Mouse (Mus musculus) kidney, embryonic 16.5 days (tissue): ENCODE results near the gene Ost4. TPM values are rescaled to one million over a fixed set of nuclear protein-coding genes. Genes with fewer than 3 reads are reported as not detected.

Source experiments
- ATAC-seq: fragments of 200-750 bp; cut with Nextera tagmentation; 2 replicates; pipeline ENCODE4 v1.8.0; 2017; ENCODE audit warnings: moderate TSS enrichment; ENCODE audit not compliant: low FRiP score, low TSS enrichment
- H3K27ac ChIP-seq: fragments of 300-500 bp; sonication (generic); 2 replicates; pipeline ENCODE4 v1.5.1; 2014; ENCODE audit warnings: low read length
- H3K27me3 ChIP-seq: fragments of 300-500 bp; sonication (generic); 2 replicates; pipeline ENCODE4 v1.6.1; 2014; ENCODE audit warnings: low read length, control low read depth, mixed read lengths; ENCODE audit not compliant: insufficient read depth
- H3K36me3 ChIP-seq: fragments of 300-500 bp; sonication (generic); 2 replicates; pipeline ENCODE4 v1.6.1; 2014; ENCODE audit warnings: low read length, control low read depth, mixed read lengths; ENCODE audit not compliant: insufficient read depth
- H3K4me1 ChIP-seq: fragments of 300-500 bp; sonication (generic); 2 replicates; pipeline ENCODE4 v1.6.1; 2014; ENCODE audit warnings: low read length, control low read depth, mixed read lengths; ENCODE audit not compliant: insufficient read depth
- H3K4me2 ChIP-seq: fragments of 300-500 bp; sonication (generic); replicated peaks from 2 replicates; pipeline ENCODE4 v1.6.1; 2014; ENCODE audit warnings: low read depth, low read length
- H3K4me3 ChIP-seq: fragments of 300-500 bp; sonication (generic); 2 replicates; pipeline ENCODE4 v1.5.1; 2014; ENCODE audit warnings: mild to moderate bottlenecking, low read length
- H3K9ac ChIP-seq: fragments of 300-500 bp; sonication (generic); replicated peaks from 2 replicates; pipeline ENCODE4 v1.6.1; 2014; ENCODE audit warnings: low read length
- H3K9me3 ChIP-seq: fragments of 300-500 bp; sonication (generic); 2 replicates; pipeline ENCODE4 v1.6.1; 2016; ENCODE audit warnings: low read length, control low read depth
- WGBS: fragments of 180-500 bp; shearing (Covaris S2); extraction: QIAGEN DNeasy Blood & Tissue Kit; methylation state at CpG from one replicate; pipeline ENCODE4 v1.1.7; 2014; 5-methylcytosine and 5-hydroxymethylcytosine counted together
- polyA plus RNA-seq: library from polyadenylated mRNA; unstranded; fragments of >200 nt; fragmentation: Nextera tagmentation; extraction: Ambion mirVana; gene quantifications from 2 replicates; pipeline ENCODE4 v1.2.1, GENCODE M21; 2015

Ost4 gene
- polyA plus RNA-seq, 1 experiment from 2014 or later: 467 TPM

- Histone ChIP-seq H3K9ac (no peak overlapping the region), H3K4me1 (peaks cover 21% of the 10 kb centered on the region), H3K4me2 (no peak overlapping the region), H3K36me3 (0 out of 2 replicates have a peak, but pooled peaks cover under 1% of the 10 kb centered on the region), H3K4me3 (no peak overlapping the region), H3K9me3 (no peaks in the 10 kb centered on the region), H3K27ac (no peak overlapping the region), H3K27me3 (no peaks in the 10 kb centered on the region)
- ATAC-seq: no peak
- WGBS: 89% methylated on average over 2 of the region's 2 CpGs
These were observed 18.5 kb upstream of the Ost4 start for GRCm38 (mm10) chr5:30926073-30926472.

- H3K4me1 ChIP-seq: peaks cover 24% of the 10 kb centered on the region
- peaks cover 4% of the 10 kb centered on the region; the same call in 1 of the 2 replicates for H3K36me3 ChIP-seq
- WGBS: 88% methylated on average over 5 of the region's 5 CpGs
- H3K27ac ChIP-seq: no peak overlapping the region
- no peak for ATAC-seq
- H3K4me2 ChIP-seq: no peak overlapping the region
- H3K27me3 ChIP-seq: no peaks in the 10 kb centered on the region
- H3K9me3 ChIP-seq: no peaks in the 10 kb centered on the region
- H3K4me3 ChIP-seq: no peak overlapping the region
- no peak overlapping the region for H3K9ac ChIP-seq
These were observed 17.6 kb upstream of the Ost4 start for GRCm38 (mm10) chr5:30925217-30925616.

- 83% methylated on average over 8 of the region's 8 CpGs for WGBS
These were observed 17.0 kb upstream of the Ost4 start for GRCm38 (mm10) chr5:30924614-30925013.

GRCm38 (mm10) chr5:30923119-30923518, 15.5 kb upstream of the Ost4 start:
- 87% methylated on average over 6 of the region's 6 CpGs for whole genome bisulfite sequencing
- H3K27ac ChIP-seq: no peak overlapping the region
- H3K4me2 ChIP-seq: no peak overlapping the region
- H3K9me3 ChIP-seq: no peaks in the 10 kb centered on the region
- H3K9ac ChIP-seq: no peak overlapping the region
- H3K36me3 ChIP-seq: peaks cover 22% of the 10 kb centered on the region; the same call in 1 of the 2 replicates
- no peak for ATAC-seq
- H3K4me1 ChIP-seq: peaks cover 27% of the 10 kb centered on the region
- H3K4me3 ChIP-seq: no peak overlapping the region
- no peaks in the 10 kb centered on the region for H3K27me3 ChIP-seq

More at GRCm38 (mm10) chr5:30924614-30925013, 17.0 kb upstream of the Ost4 start:
- no peaks in the 10 kb centered on the region for H3K9me3 ChIP-seq
- no peak overlapping the region for H3K4me3 ChIP-seq
- ATAC-seq: no peak
- no peak overlapping the region for H3K9ac ChIP-seq
- no peak overlapping the region for H3K27ac ChIP-seq
- no peaks in the 10 kb centered on the region for H3K27me3 ChIP-seq
- H3K36me3 ChIP-seq: peaks cover 9% of the 10 kb centered on the region; the same call in 1 of the 2 replicates
- H3K4me1 ChIP-seq: peaks cover 24% of the 10 kb centered on the region
- H3K4me2 ChIP-seq: no peak overlapping the region

GRCm38 (mm10) chr5:30922581-30923041, 15.0 kb upstream of the Ost4 start:
- Histone ChIP-seq H3K4me3 (peak overlapping the region; percentile 66; the same call in 1 of the 2 replicates), H3K36me3 (peaks cover 27% of the 10 kb centered on the region), H3K4me1 (peaks cover 25% of the 10 kb centered on the region), H3K27me3 (no peaks in the 10 kb centered on the region), H3K27ac (no peak overlapping the region), H3K4me2 (peak overlapping the region; percentile 82), H3K9me3 (no peaks in the 10 kb centered on the region), H3K9ac (peak overlapping the region; percentile 74)
- 69% methylated on average over 10 of the region's 10 CpGs for WGBS
- no peak for ATAC-seq

- WGBS: 1% methylated on average over 36 of the region's 40 CpGs
- ATAC-seq: peak; percentile 86
- Histone ChIP-seq H3K4me1 (peaks cover 27% of the 10 kb centered on the region), H3K9ac (peak within 1 kb of the TSS; percentile 74), H3K9me3 (no peaks in the 10 kb centered on the region), H3K4me3 (peak within 1 kb of the TSS; percentile 66), H3K27ac (peak within 1 kb of the TSS; percentile 94), H3K36me3 (peaks cover 34% of the 10 kb centered on the region), H3K27me3 (no peaks in the 10 kb centered on the region), H3K4me2 (peak within 1 kb of the TSS; percentile 82)
These were observed 13.9 kb upstream of the Ost4 start, which contains the start of gene Khk for GRCm38 (mm10) chr5:30921256-30922033. Gene Khk (plus strand): TSS chr5:30921431.

- no peak overlapping the region for H3K4me3 ChIP-seq
- no peaks in the 10 kb centered on the region for H3K9me3 ChIP-seq
- no peak overlapping the region for H3K9ac ChIP-seq
- H3K4me1 ChIP-seq: peaks cover 33% of the 10 kb centered on the region
- peaks cover 34% of the 10 kb centered on the region for H3K36me3 ChIP-seq
- ATAC-seq: peak; percentile 3; the same call in 1 of the 2 replicates
- H3K27ac ChIP-seq: no peak overlapping the region
- WGBS: 62% methylated on average over 19 of the region's 19 CpGs
- H3K27me3 ChIP-seq: no peaks in the 10 kb centered on the region
- H3K4me2 ChIP-seq: peak overlapping the region; percentile 82; the same call in 1 of the 2 replicates
These were observed 13.0 kb upstream of the Ost4 start for GRCm38 (mm10) chr5:30920621-30921020.

GRCm38 (mm10) chr5:30919831-30920614, 12.4 kb upstream of the Ost4 start:
- Histone ChIP-seq H3K27me3 (no peaks in the 10 kb centered on the region), H3K9me3 (no peaks in the 10 kb centered on the region), H3K9ac (no peak overlapping the region), H3K4me2 (no peak overlapping the region), H3K4me3 (no peak overlapping the region), H3K4me1 (peaks cover 39% of the 10 kb centered on the region), H3K36me3 (peaks cover 34% of the 10 kb centered on the region), H3K27ac (no peak overlapping the region)
- 74% methylated on average over 11 of the region's 11 CpGs for WGBS
- ATAC-seq: no peak

GRCm38 (mm10) chr5:30918691-30919090, 11.1 kb upstream of the Ost4 start:
- Histone ChIP-seq H3K27me3 (no peaks in the 10 kb centered on the region), H3K9ac (no peak overlapping the region; the same call in 1 of the 2 replicates), H3K4me3 (no peak overlapping the region), H3K4me1 (peaks cover 41% of the 10 kb centered on the region), H3K36me3 (peaks cover 34% of the 10 kb centered on the region), H3K4me2 (no peak overlapping the region), H3K9me3 (no peaks in the 10 kb centered on the region), H3K27ac (no peak overlapping the region)
- WGBS: 85% methylated on average over 8 of the region's 8 CpGs
- ATAC-seq: no peak
